Mouse (Mus musculus): ENCODE measurements around the gene Mcm2.

DNA sequence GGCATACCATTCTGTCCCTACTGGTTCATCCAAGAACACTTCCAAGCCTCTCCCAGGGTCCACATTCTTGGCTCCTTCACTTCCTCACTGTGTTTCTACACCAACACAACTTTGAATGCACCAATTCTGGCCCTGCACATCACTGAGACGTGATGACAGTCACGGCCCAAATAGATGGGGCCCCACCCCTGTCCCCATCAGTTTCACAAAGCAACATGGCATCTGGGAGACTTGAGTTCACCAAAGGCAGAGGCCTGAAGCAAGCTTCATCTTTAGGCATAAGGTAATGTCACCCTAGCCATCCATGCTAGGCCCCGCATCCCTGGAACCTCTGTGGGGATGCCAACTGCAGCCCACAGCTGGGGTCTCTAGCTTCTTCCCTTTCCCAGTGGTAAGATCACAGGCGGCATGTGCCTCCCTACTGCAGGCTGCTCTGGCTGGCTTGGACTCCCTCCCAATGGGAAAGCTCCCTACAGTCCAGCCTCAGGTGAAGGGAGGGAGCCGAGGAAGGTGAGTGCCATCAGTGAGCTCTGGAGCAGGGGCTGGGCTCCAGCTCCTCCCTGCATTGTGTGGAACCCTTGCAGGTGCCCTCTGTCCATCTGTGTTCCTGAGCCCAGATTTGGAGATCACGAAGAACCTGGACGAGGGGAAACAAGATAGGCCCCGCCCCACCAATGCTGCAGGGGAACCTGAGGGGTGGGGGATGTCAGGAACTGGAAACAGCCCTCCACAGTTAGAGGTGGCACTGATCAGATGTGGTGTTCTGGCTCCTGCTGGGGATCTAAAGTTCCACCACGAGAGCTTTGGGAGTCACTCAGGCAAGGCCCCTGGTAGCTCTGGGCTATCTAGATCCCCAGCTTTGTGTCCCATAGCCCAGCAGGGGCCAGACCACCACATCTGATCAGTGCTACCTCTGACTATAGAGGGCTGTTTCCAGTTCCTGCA lies 54.5 kb downstream of the Mcm2 start:
- no peak for TF ChIP-seq CTCF (IDR thresholded peaks at IDR 0.05; ENCODE audit: low read depth, low read length)
- TF ChIP-seq POLR2A (IDR thresholded peaks at IDR 0.05; ENCODE audit: borderline replicate concordance, low read depth, low read length): no peak

All from bone marrow macrophage, adult 2 months (primary cell).